Mouse (Mus musculus) spleen, postnatal 4 days (tissue): ENCODE data around the gene Med26.

Experiments used
- DNase-seq, 2 experiments: peaks; one replicate each; pipeline ENCODE4 v3.0.0; 2022; ENCODE audit warnings: low spot score in 2 of 2

The Med26 gene

DNA sequence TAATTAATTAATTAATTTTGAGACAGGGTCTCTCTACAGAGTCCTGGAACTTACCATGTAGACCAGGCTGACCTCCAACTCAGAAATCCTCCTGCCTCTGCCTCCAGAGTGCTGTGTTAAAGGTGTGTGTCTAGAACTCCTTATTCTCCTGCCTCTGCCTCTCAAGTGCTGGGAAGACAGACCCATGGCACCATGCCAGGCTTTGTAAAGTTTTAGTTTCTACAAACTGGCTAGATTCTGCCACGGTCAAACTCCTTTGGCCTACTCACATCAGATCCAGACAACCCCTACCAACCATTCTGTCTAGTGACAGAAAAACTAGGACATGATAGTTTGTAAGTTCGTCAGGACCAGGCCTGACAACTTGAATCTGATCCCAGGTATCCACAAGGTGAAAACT lies 57.1 kb downstream of the Med26 start:
- no peak for DNase-seq

DNA sequence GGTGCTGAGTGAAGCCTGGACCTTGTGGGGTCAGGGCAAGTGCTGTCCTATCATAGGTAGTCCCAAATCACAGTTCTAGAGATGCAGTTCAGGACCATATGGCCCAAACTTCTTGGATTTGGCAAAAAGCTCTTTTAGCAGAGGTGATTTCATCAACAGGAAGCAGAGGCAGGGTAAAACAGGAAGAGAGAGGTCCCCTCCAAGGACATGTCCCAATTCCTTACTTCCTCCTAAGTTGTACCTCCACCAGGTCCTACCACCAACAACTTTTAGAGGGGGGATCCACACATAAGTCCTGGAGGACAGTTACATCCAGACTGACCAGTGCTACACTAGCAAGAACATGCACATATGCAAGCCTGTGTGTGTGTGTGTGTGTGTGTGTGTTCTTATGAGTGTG lies 61.1 kb downstream of the Med26 start:
- DNase-seq: no peak

DNA sequence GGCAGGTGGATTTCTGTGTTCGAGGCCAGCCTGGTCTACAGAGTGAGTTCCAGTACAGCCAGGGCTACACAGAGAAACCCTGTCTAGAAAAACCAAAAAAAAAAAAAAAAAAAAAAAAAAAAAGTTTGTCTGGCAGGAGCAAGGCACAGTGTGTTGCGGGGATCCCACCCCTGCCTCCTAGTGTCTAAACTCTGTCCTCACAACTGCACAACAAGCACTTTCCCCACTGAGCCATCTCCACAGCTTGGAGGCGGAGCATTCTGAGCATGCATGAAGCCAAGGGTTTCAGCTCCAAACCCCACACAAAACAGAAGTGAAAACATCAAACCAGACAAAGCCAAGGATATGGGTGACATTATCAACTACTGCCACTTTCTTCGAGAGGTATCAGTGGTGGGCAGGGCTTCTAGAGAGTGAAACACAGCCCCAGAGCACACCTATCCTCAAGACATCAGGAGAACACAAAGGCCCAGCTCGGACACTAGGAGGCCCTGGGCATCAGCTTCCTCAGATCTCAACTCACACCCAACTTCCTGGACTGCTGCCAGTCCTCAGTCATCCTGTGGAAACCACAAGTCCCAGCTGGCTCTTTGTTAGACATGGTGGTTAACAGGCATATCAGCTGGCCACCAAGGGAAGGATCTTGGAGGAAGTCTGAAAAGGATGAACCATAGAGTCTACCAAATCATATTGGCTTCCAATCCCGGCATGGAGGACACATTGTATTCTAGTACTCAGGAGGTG lies 62.4 kb downstream of the Med26 start:
- DNase-seq: peak in 1 of 2 experiments; percentile 64

DNA sequence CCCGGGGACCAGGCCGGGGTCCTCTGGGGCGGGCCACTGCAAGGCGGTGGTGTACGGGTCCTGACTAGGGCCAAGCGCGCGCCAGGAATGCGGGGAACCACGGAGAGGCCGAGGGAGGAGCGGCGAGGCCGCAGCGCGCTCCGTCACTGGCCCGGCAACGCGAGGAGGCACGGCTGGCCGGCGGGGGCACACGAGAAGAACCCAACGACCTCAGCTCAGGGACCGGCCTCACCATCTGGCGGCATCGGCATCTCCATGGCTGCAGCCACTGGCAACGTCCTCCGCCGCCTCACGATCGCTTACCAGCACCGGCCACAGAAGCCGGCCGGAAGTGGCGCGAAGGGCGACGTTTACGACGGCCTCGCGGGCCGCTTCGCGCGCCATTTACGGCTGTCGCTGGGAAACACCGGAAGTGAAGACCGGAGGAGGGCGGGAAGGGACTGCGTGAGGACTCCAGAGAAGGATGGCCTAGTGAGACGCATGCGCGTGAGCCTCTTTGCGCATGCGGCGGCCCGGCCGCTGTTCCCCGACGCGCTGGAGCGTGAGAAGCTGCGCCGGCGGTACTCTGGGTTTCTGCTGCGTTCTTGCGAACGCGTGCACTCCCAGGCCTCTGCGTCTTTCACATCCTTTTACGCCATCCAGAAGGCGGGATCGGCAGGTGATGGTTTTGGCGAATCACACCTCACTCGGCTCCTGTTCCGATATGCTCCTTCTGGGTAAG lies 73.1 kb downstream of the Med26 start, which contains the start of gene Cherp:
Gene Cherp (minus strand): TSS at position 401 of the 721 bp plus-strand sequence.
- peak; percentile 95 to 96 for DNase-seq

DNA sequence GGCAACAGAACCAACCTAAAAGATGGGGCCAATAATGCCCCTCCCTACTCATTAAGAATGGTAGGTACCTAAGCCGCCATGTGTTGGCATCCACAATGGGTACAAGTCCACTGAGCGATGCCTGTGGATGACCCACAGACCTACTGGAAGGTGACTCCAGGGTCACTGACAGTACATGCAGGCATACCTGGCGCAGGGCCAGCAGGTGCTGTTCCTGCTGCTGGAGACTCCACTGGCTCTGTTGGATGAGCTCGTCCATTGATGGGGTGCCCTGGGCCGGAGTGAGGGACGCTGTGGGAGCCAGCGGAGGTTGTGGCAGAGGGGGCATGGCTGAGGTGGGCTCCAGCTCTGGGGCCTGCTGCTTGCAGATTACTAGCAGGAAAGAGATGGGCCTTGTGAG lies 77.4 kb downstream of the Med26 start:
- DNase-seq: no peak

DNA sequence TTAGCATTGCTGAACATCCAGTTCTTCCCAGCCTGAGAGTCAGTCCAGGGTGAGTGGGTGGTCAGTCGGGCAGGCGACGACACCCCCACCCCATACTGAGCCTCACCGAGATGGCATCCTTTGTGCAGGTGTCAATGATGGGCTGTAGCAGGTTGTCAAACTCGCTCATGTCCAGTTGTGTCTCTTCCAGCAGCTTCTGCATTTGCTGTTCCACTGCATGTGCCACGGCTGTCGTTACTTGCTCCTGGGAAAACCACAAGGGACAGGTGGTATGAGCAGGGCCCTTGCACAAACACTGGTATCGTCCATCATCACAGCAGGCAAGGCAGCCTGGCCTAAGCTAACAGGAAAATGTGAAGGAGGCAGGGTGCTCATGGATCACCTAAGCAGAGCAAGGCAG lies 78.1 kb downstream of the Med26 start:
- no peak for DNase-seq

DNA sequence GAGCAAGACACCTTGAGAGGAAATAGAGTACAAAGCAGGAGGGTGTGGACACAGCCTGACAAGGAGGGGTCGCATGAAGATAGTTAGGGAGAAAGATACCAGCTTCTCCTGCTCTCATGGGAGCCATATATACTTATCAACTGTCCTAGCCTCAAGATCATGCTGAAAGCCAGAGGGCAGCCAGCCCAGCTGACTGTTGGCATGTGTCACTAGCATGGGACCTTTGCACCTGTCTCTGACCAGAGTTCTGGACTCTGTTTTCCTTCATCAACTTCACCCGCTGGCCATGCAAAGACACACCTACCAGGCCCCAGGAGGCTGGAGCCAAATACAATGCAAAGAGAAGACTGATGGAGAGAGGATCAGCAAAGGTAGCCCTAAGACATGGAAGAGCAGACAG lies 78.8 kb downstream of the Med26 start:
- DNase-seq: no peak

DNA sequence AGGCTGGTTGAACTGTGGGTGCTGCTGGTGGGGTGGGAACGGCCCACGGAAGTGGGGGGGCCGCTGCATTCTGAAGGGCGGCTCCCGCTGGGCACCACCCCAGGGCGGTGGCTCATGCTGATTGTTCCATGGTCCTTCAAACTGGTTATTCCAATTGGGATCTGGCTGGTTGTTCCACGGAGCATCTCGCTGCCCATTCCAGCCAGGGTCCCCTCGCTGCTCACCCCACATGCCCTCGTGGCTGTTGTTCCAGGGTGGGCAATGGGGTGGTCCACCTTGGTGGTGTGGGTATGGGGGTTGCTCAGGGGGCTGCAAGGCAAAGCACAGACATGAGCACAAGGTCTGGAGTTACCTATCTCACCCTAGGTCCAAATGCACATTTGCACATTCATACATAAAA lies 83.9 kb downstream of the Med26 start:
- DNase-seq: no peak

DNA sequence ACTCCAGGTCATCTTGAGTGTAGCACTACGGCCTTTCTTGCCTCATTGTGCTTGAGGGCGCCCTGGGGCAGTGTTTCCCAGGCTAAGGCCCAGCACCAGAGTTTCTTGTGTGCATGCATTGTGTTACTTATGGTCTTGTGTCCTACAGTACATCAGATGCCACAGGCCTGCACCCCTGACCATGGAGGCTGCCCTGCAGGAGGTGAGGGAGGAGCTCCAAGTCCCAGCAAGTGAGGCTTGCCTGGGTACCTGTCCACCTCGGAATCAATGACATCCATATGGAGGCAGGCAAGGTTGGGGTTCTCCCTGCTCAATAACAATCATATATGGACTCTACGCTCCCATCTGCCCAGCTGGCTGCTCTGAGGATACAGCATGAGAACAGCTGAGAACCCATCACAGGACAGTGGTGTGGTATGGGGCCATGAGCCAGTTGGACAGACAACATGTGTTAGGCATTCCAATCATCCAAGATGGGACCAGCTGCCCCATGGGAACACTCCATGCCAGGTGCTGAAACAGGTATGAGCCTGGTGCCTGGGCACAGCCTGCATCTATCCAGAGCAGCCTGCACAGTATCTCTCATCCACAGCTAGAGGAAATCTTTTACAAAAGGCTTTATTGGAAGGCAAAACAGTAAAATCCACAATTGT lies 88.1 kb downstream of the Med26 start:
- no peak for DNase-seq

DNA sequence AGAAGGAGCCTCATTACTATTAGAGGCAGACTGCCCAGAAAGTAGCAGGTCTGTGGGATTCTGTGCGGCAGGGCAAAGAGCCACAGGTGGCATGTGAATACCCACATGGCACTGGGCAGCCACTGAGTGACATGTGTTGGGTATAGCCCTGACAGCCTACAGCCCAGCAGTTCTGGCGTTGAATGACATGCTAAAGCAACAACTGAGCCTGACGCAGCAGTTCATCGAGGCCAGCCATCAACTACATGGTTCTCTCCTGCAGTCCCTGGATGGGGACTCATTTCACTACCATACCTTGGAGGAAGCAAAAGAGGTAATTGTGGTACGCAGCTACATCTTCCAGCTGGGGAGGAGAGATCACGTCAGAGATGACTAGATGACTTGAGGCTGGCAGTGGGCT lies 89.6 kb downstream of the Med26 start:
- DNase-seq: no peak

DNA sequence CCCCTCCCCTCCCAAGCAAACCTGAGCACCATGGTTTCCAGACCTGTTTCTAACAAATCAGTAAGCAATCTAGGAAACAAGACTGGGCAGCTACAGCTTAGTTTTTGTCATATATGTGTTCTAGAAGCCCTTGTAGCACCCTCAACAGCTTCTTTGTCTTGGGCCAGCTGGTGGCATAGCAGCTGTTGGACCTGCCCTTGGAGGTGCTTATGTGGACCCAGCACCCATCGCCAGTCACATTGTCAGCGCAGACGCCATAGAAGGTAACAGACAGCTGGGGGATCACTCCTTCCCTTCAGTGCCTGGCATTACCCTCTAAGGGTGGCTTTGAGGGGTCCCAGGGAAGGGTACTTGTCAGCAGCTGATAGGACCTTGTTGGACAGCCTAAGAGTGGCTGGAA lies 90.3 kb downstream of the Med26 start:
- no peak for DNase-seq

DNA sequence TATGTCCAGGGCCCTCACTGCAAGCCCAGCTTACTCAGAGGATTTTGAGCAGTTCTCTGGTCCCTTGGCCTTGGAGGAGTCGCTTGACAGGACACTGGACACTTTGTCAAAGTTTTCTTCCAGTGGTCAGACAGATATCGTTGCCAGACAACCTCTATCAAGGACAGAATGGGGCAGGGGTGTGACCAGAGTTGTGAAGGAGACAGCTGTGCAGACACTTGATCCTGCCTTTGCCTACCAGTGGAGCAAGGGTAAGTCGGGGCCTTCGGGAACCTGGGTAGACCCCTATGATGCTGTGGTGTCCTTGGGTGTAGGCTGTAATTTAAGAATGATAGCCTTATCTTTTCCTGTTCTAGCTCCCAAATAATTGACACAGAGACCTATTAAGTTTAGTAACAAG lies 92.8 kb downstream of the Med26 start:
- DNase-seq: no peak

DNA sequence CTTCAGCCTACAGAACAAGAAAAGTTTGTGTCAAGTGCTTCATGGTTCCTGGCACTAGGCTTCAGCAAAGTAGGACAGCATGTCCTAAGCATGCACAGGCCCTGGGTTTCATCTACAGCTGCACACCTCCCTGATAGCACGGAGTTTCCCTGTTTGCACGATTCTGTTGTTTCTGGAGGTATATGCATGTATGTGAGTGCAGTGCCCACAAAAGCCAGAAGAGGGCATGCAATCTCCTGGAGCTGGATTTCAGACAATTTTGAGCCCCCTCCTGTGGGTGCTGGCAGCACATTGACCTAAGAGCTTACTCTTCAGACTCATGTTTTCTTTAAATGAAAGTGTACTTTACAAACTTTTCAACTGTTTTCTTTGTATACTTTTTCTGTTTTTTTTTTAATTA lies 94.2 kb downstream of the Med26 start:
- DNase-seq: no peak

DNA sequence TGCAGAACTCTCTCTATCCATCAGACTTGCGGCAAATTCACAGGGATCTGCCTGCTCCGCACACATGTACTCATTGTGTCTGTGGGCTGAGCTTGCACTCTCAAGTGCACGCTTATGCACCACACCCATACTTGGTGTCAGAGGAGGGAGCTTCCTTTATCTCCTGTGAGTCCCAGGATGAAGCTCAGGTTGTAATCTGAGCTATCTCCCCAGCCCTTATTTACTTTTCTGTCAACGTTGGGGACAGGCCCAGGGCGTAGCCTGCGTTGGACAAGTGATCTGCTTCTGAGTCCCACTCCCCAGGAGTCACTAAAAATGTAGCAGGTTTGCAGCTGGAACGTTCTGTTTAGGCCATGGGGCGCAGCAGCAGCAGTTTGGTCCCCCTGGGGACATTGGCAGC lies 96.6 kb downstream of the Med26 start:
- DNase-seq: no peak

DNA sequence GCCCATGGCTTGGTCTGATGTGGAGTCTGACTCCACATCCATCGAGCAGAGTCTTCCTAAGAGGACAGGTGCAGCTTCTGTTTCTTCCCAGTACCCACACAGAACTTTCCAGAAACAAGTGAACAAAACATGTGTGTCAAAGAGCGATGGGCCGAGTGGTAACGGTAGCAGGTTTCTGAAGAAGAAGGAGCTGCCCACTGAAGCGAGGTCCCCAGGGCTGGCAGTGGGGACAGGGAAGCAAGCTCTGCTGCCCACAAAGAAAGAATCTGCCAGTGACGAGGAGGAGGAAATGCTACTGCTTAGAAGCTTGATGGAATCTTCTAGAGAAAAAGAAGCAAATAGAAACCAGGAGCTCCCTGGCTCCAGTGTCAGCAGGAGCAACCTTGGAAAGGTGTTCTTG lies 103.0 kb downstream of the Med26 start:
- peak in 1 of 2 experiments; percentile 34 for DNase-seq
